14 mouse cellular contexts compared by ENCODE assay signal in genomic region chr19:5746907-5747363, GRCm38 (mm10). TPM values are rescaled to one million over a fixed set of nuclear protein-coding genes. Genes with fewer than 3 reads are reported as not detected.
DNase-seq lines count a peak whose midpoint lies in the region; ATAC-seq and TF ChIP-seq lines count a peak whose summit lies in the region.
"Had no signal": no experiment of that assay in that cellular context is flagged by ENCODE, and none has a peak within 500 bp of the region (broad histone marks: within the 10 kb centered on the region; RNA-seq: fewer than 3 reads in every experiment).

No protein-coding gene starts in this region.

- no peak overlapping the region for H3K9ac ChIP-seq in hindbrain, embryonic 12.5 days
- H3K9ac ChIP-seq in liver, embryonic 11.5 days (ENCODE audit: low read depth, low read length) = no peak overlapping the region
- H3K9ac ChIP-seq in midbrain, postnatal 0 days (replicated peaks; ENCODE audit: low read length, poor library complexity, severe bottlenecking) = no peak overlapping the region
- H3K9ac ChIP-seq in intestine, embryonic 15.5 days = no peak overlapping the region

- DNase-seq in hindbrain, embryonic 10.5 days (ENCODE audit: low spot score) = peak; percentile 42
- peak; percentile 48 for DNase-seq in R1 (ENCODE audit: low read depth, low spot score)
- no peak for DNase-seq in liver, embryonic 11.5 days (ENCODE audit: low spot score)
- no peak for DNase-seq in midbrain, postnatal 0 days (ENCODE audit: low spot score)
- no peak for DNase-seq in gastrocnemius, adult 8-10 months (ENCODE audit: low spot score in 2 of 2)
- no peak for DNase-seq in right cerebral cortex, adult 18-20 months
- DNase-seq: kidney, postnatal 14 days; right cerebral cortex, postnatal 4 days had no signal

- TF ChIP-seq CTCF in midbrain, postnatal 0 days (IDR thresholded peaks at IDR 0.05) = no peak

- peak overlapping the region; percentile 62; the same call in 1 of the 2 replicates for H3K27ac ChIP-seq in hindbrain, embryonic 10.5 days
- no peak overlapping the region for H3K27ac ChIP-seq in hindbrain, embryonic 12.5 days
- H3K27ac ChIP-seq in liver, embryonic 11.5 days (ENCODE audit: low read depth, low read length) = peak overlapping the region; percentile 32; the same call in 1 of the 2 replicates
- no peak overlapping the region for H3K27ac ChIP-seq in midbrain, postnatal 0 days (ENCODE audit: low read depth, low read length)
- no peak overlapping the region for H3K27ac ChIP-seq in intestine, embryonic 15.5 days
- H3K27ac ChIP-seq: gastrocnemius, adult 2 months; limb, embryonic 10.5 days had no signal

- H3K36me3 ChIP-seq in hindbrain, embryonic 10.5 days = no peaks in the 10 kb centered on the region
- H3K36me3 ChIP-seq in hindbrain, embryonic 12.5 days = no peaks in the 10 kb centered on the region
- H3K36me3 ChIP-seq in liver, embryonic 11.5 days (ENCODE audit: control insufficient read depth, insufficient read depth, low read length) = no peaks in the 10 kb centered on the region
- no peaks in the 10 kb centered on the region for H3K36me3 ChIP-seq in midbrain, postnatal 0 days (ENCODE audit: insufficient read depth, low read length)
- H3K36me3 ChIP-seq in intestine, embryonic 15.5 days = no peaks in the 10 kb centered on the region

- peaks cover 59% of the 10 kb centered on the region for H3K4me1 ChIP-seq in hindbrain, embryonic 10.5 days (replicated peaks)
- peaks cover 48% of the 10 kb centered on the region for H3K4me1 ChIP-seq in hindbrain, embryonic 12.5 days
- H3K4me1 ChIP-seq in liver, embryonic 11.5 days (replicated peaks; ENCODE audit: control insufficient read depth, insufficient read depth, low read length) = peaks cover 33% of the 10 kb centered on the region
- 0 out of 2 replicates have a peak, but pooled peaks cover 8% of the 10 kb centered on the region for H3K4me1 ChIP-seq in midbrain, postnatal 0 days (ENCODE audit: insufficient read depth, low read length)
- H3K4me1 ChIP-seq in intestine, embryonic 15.5 days (replicated peaks) = peaks cover 32% of the 10 kb centered on the region

- WGBS in hindbrain, embryonic 10.5 days = 16% methylated on average over 12 of the region's 12 CpGs
- 14% methylated on average over 12 of the region's 12 CpGs for WGBS in hindbrain, embryonic 12.5 days
- 27% methylated on average over 12 of the region's 12 CpGs for WGBS in liver, embryonic 11.5 days
- 21% methylated on average over 12 of the region's 12 CpGs for WGBS in midbrain, postnatal 0 days
- WGBS in intestine, embryonic 15.5 days = 37% methylated on average over 12 of the region's 12 CpGs

- H3K9me3 ChIP-seq in hindbrain, embryonic 10.5 days = no peaks in the 10 kb centered on the region
- H3K9me3 ChIP-seq in hindbrain, embryonic 12.5 days (replicated peaks) = no peaks in the 10 kb centered on the region
- no peaks in the 10 kb centered on the region for H3K9me3 ChIP-seq in liver, embryonic 11.5 days (ENCODE audit: control insufficient read depth, low read length)
- no peaks in the 10 kb centered on the region for H3K9me3 ChIP-seq in midbrain, postnatal 0 days (ENCODE audit: low read length)
- no peaks in the 10 kb centered on the region for H3K9me3 ChIP-seq in intestine, embryonic 15.5 days
- H3K9me3 ChIP-seq: limb, embryonic 10.5 days had no signal

- no peak for ATAC-seq in hindbrain, embryonic 12.5 days (ENCODE audit: low FRiP score)
- ATAC-seq in liver, embryonic 11.5 days (replicated peaks; ENCODE audit: low FRiP score) = 0 out of 2 replicates have a peak, but pooled peaks have one; percentile 33
- ATAC-seq in midbrain, postnatal 0 days (ENCODE audit: low FRiP score) = no peak
- ATAC-seq in intestine, embryonic 15.5 days = no peak
- ATAC-seq: CD4-positive, CD25-positive, alpha-beta regulatory T cell, adult 4 months had no signal

- H3K27me3 ChIP-seq in hindbrain, embryonic 10.5 days (ENCODE audit: insufficient read depth, poor library complexity, severe bottlenecking) = peaks cover 100% of the 10 kb centered on the region
- H3K27me3 ChIP-seq in hindbrain, embryonic 12.5 days = peaks cover 89% of the 10 kb centered on the region
- H3K27me3 ChIP-seq in liver, embryonic 11.5 days (replicated peaks; ENCODE audit: control insufficient read depth, insufficient read depth, low read length) = peaks cover 99% of the 10 kb centered on the region
- peaks cover 27% of the 10 kb centered on the region for H3K27me3 ChIP-seq in midbrain, postnatal 0 days (ENCODE audit: insufficient read depth, low read length)
- H3K27me3 ChIP-seq in intestine, embryonic 15.5 days (replicated peaks) = peaks cover 33% of the 10 kb centered on the region

- H3K4me2 ChIP-seq in hindbrain, embryonic 12.5 days (replicated peaks) = no peak overlapping the region
- H3K4me2 ChIP-seq in liver, embryonic 11.5 days = peak overlapping the region; percentile 38
- peak overlapping the region; percentile 59 for H3K4me2 ChIP-seq in midbrain, postnatal 0 days (ENCODE audit: low read depth, low read length, poor library complexity, severe bottlenecking)
- no peak overlapping the region for H3K4me2 ChIP-seq in intestine, embryonic 15.5 days (replicated peaks)

- H3K4me3 ChIP-seq in hindbrain, embryonic 10.5 days = peak overlapping the region; percentile 50; the same call in 1 of the 2 replicates
- H3K4me3 ChIP-seq in hindbrain, embryonic 12.5 days = no peak overlapping the region
- no peak overlapping the region for H3K4me3 ChIP-seq in liver, embryonic 11.5 days (ENCODE audit: low read depth, low read length)
- H3K4me3 ChIP-seq in midbrain, postnatal 0 days (ENCODE audit: low read depth, low read length) = peak overlapping the region; percentile 12; the same call in 1 of the 2 replicates
- H3K4me3 ChIP-seq in intestine, embryonic 15.5 days (replicated peaks) = no peak overlapping the region
- H3K4me3 ChIP-seq: gastrocnemius, adult 2 months had no signal

RNA-seq across cellular contexts. Expression of gene Ltbp3, which starts 6.2 kb away (rescaled TPM):
- polyA plus RNA-seq in hindbrain, embryonic 10.5 days (2016; fragmentation: Nextera tagmentation; extraction: Ambion mirVana) = 2.7 and 6.9 TPM in 2 replicates
- 13.8 and 16.6 TPM in 2 replicates for polyA plus RNA-seq in hindbrain, embryonic 12.5 days (2016; fragmentation: Nextera tagmentation; extraction: Ambion mirVana)
- 4.1 and 4.6 TPM in 2 replicates for polyA plus RNA-seq in liver, embryonic 11.5 days (2014; fragmentation: Nextera tagmentation; extraction: Ambion mirVana)
- 28.8 and 29.3 TPM in 2 replicates for total RNA-seq in midbrain, postnatal 0 days (2014; rRNA removed)
- polyA plus RNA-seq in midbrain, postnatal 0 days (2015; fragmentation: Nextera tagmentation; extraction: Ambion mirVana) = 9.1 and 12.8 TPM in 2 replicates
- total RNA-seq in gastrocnemius, adult 8-10 months (2022) = 10 to 100 TPM; 32.6 to 42.8 (median 39.2) TPM
- 20.7 and 21.7 TPM in 2 replicates for polyA plus RNA-seq in intestine, embryonic 15.5 days (2015; fragmentation: Nextera tagmentation; extraction: Ambion mirVana)
- polyA plus RNA-seq: CD4-positive, CD25-positive, alpha-beta regulatory T cell, adult 4 months had no signal

RNA-seq across cellular contexts. Expression of gene Fam89b, which starts 17.5 kb away (rescaled TPM):
- 149 and 192 TPM in 2 replicates for polyA plus RNA-seq in hindbrain, embryonic 10.5 days (2016; fragmentation: Nextera tagmentation; extraction: Ambion mirVana)
- polyA plus RNA-seq in hindbrain, embryonic 12.5 days (2016; fragmentation: Nextera tagmentation; extraction: Ambion mirVana) = 174 and 177 TPM in 2 replicates
- 47.5 and 49.8 TPM in 2 replicates for polyA plus RNA-seq in liver, embryonic 11.5 days (2014; fragmentation: Nextera tagmentation; extraction: Ambion mirVana)
- 161 and 178 TPM in 2 replicates for total RNA-seq in midbrain, postnatal 0 days (2014; rRNA removed)
- 126 TPM in 2 replicates for polyA plus RNA-seq in midbrain, postnatal 0 days (2015; fragmentation: Nextera tagmentation; extraction: Ambion mirVana)
- total RNA-seq in gastrocnemius, adult 8-10 months (2022) = 10 to 100 TPM; 17.0 to 18.5 (median 18.2) TPM
- polyA plus RNA-seq in intestine, embryonic 15.5 days (2015; fragmentation: Nextera tagmentation; extraction: Ambion mirVana) = 68.7 and 69.6 TPM in 2 replicates

RNA-seq across cellular contexts. Expression of gene Ehbp1l1, which starts 20.8 kb away (rescaled TPM):
- 9.7 and 10.1 TPM in 2 replicates for polyA plus RNA-seq in hindbrain, embryonic 10.5 days (2016; fragmentation: Nextera tagmentation; extraction: Ambion mirVana)
- polyA plus RNA-seq in hindbrain, embryonic 12.5 days (2016; fragmentation: Nextera tagmentation; extraction: Ambion mirVana) = 10.8 and 12.1 TPM in 2 replicates
- 64.9 and 67.1 TPM in 2 replicates for polyA plus RNA-seq in liver, embryonic 11.5 days (2014; fragmentation: Nextera tagmentation; extraction: Ambion mirVana)
- total RNA-seq in midbrain, postnatal 0 days (2014; rRNA removed) = 25.6 and 26.3 TPM in 2 replicates
- 65.2 and 65.4 TPM in 2 replicates for polyA plus RNA-seq in midbrain, postnatal 0 days (2015; fragmentation: Nextera tagmentation; extraction: Ambion mirVana)
- 100 to 1,000 TPM; 195 to 259 (median 242) TPM for total RNA-seq in gastrocnemius, adult 8-10 months (2022)
- polyA plus RNA-seq in intestine, embryonic 15.5 days (2015; fragmentation: Nextera tagmentation; extraction: Ambion mirVana) = 38.6 and 40.1 TPM in 2 replicates

RNA-seq across cellular contexts. Expression of gene Scyl1, which starts 24.3 kb away (rescaled TPM):
- polyA plus RNA-seq in hindbrain, embryonic 10.5 days (2016; fragmentation: Nextera tagmentation; extraction: Ambion mirVana) = 68.2 and 69.5 TPM in 2 replicates
- 71.8 and 73.7 TPM in 2 replicates for polyA plus RNA-seq in hindbrain, embryonic 12.5 days (2016; fragmentation: Nextera tagmentation; extraction: Ambion mirVana)
- 57.1 and 58.6 TPM in 2 replicates for polyA plus RNA-seq in liver, embryonic 11.5 days (2014; fragmentation: Nextera tagmentation; extraction: Ambion mirVana)
- total RNA-seq in midbrain, postnatal 0 days (2014; rRNA removed) = 95.2 and 108 TPM in 2 replicates
- 84.2 and 85.8 TPM in 2 replicates for polyA plus RNA-seq in midbrain, postnatal 0 days (2015; fragmentation: Nextera tagmentation; extraction: Ambion mirVana)
- 10 to 100 TPM; 71.4 to 91.0 (median 82.6) TPM for total RNA-seq in gastrocnemius, adult 8-10 months (2022)
- 60.6 and 60.9 TPM in 2 replicates for polyA plus RNA-seq in intestine, embryonic 15.5 days (2015; fragmentation: Nextera tagmentation; extraction: Ambion mirVana)

RNA-seq across cellular contexts. Expression of gene Kcnk7, which starts 42.8 kb away (rescaled TPM):
- polyA plus RNA-seq in hindbrain, embryonic 10.5 days (2016; fragmentation: Nextera tagmentation; extraction: Ambion mirVana) = 0.16 and 0.21 TPM in 2 replicates
- not detected in 2 replicates for polyA plus RNA-seq in hindbrain, embryonic 12.5 days (2016; fragmentation: Nextera tagmentation; extraction: Ambion mirVana)
- 0.14 TPM in 1 of 2 replicates, not detected in the other for polyA plus RNA-seq in liver, embryonic 11.5 days (2014; fragmentation: Nextera tagmentation; extraction: Ambion mirVana)
- not detected in 2 replicates for total RNA-seq in midbrain, postnatal 0 days (2014; rRNA removed)
- polyA plus RNA-seq in midbrain, postnatal 0 days (2015; fragmentation: Nextera tagmentation; extraction: Ambion mirVana) = 0.47 and 0.49 TPM in 2 replicates
- total RNA-seq in gastrocnemius, adult 8-10 months (2022) = not detected
- polyA plus RNA-seq in intestine, embryonic 15.5 days (2015; fragmentation: Nextera tagmentation; extraction: Ambion mirVana) = 0.29 and 0.43 TPM in 2 replicates
- total RNA-seq: gastrocnemius, adult 2 months; layer of hippocampus, postnatal 14 days had no signal
- polyA plus RNA-seq: limb, embryonic 10.5 days had no signal

Comparison
In these comparisons a context has a peak if more than half of its experiments do, and no peak if none do; other contexts are left out.
1. H3K27ac ChIP-seq: peak in hindbrain, embryonic 10.5 days (single experiment) and liver, embryonic 11.5 days (single experiment); none in hindbrain, embryonic 12.5 days (single experiment), midbrain, postnatal 0 days (single experiment) and intestine, embryonic 15.5 days (single experiment).
2. H3K4me3 ChIP-seq: peak in hindbrain, embryonic 10.5 days (single experiment) and midbrain, postnatal 0 days (single experiment); none in hindbrain, embryonic 12.5 days (single experiment), liver, embryonic 11.5 days (single experiment) and intestine, embryonic 15.5 days (single experiment).
3. DNase-seq: peak in hindbrain, embryonic 10.5 days (single experiment) and R1 (single experiment); none in liver, embryonic 11.5 days (single experiment), midbrain, postnatal 0 days (single experiment), gastrocnemius, adult 8-10 months (0 of 2) and right cerebral cortex, adult 18-20 months (single experiment).
4. H3K4me2 ChIP-seq: peak in liver, embryonic 11.5 days (single experiment) and midbrain, postnatal 0 days (single experiment); none in hindbrain, embryonic 12.5 days (single experiment) and intestine, embryonic 15.5 days (single experiment).